Mouse (Mus musculus): Measurements from ENCODE around the gene Chml.

The Chml gene

GRCm38 (mm10) chr1:175659900-175660299 is 32.8 kb downstream of the Chml start:
- no peak for DNase-seq (ENCODE audit: low read depth, low spot score)

- no peak for DNase-seq (ENCODE audit: low read depth, low spot score)
These were observed 44.1 kb downstream of the Chml start for GRCm38 (mm10) chr1:175648615-175649014.

- DNase-seq (ENCODE audit: low read depth, low spot score): no peak
These were observed 45.7 kb downstream of the Chml start for GRCm38 (mm10) chr1:175646952-175647351.

- DNase-seq (ENCODE audit: low read depth, low spot score): no peak
These were observed 49.0 kb downstream of the Chml start for GRCm38 (mm10) chr1:175643496-175644265.

- DNase-seq (ENCODE audit: low read depth, low spot score): no peak
These were observed 52.1 kb downstream of the Chml start for GRCm38 (mm10) chr1:175640435-175641150.

GRCm38 (mm10) chr1:175639072-175639471 is 53.6 kb downstream of the Chml start:
- DNase-seq (ENCODE audit: low read depth, low spot score): no peak

- no peak for DNase-seq (ENCODE audit: low read depth, low spot score)
These were observed 55.0 kb downstream of the Chml start for GRCm38 (mm10) chr1:175637677-175638076.

DNA sequence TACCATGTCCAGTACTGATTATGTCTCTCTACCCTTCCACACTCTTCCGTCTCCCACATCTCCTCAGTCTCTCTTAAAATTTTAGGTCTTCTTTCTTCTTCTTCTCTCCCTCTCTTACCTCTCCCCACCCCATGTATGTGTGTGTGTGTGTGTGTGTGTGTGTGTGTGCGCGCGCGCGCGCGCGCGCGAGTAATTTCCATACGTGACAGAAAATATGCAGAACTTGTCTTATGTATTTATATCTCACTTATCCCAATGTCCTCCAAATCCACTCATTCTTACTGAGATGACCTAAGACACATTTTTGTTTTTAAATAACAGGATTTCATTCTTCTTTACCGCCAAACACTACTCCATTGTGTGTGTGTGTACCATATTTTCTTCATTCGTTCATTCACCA is 60.2 kb downstream of the Chml start:
- no peak for DNase-seq (ENCODE audit: low read depth, low spot score)
